Mouse (Mus musculus): Measurements from ENCODE around the gene Ddah1. TPM values are rescaled to one million over a fixed set of nuclear protein-coding genes. Genes with fewer than 3 reads are reported as not detected.
"Not testable (repeated sequence)": the region's sequence is repeated elsewhere in the genome, so short reads cannot be mapped to it uniquely, and the experiment has no call there.

Gene Ddah1
- polyA plus RNA-seq, 1 experiment = 43.7 TPM

DNA sequence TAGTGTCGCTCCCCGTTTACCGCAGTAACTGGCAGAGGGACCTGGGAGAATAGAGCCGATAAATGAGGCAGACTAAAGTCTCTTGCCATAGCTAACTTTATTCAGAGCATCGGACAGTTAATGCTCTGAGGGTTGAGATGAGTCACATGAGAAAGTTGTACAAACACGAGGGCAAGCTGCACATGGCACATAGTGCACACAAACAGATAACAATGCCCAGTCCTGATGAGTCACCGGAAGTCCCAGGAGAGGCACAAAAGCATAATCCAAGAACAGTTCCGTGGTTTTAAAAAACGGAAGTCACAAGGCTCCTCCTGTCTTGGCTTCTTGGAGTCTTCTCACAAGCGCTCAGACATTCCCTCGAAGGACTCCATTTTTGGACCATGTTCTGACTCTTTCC lies 117.6 kb downstream of the Ddah1 start:
- Histone ChIP-seq H3K36me3 (ENCODE audit: control insufficient read depth, insufficient read depth, low read length, poor library complexity, severe bottlenecking) (no peaks in the 10 kb centered on the region), H3K4me3 (ENCODE audit: low read depth, low read length) (no peak overlapping the region), H3K27me3 (ENCODE audit: control insufficient read depth, insufficient read depth, low read length, poor library complexity, severe bottlenecking) (no peaks in the 10 kb centered on the region), H3K9me3 (replicated peaks; ENCODE audit: control insufficient read depth, insufficient read depth, low read length, poor library complexity, severe bottlenecking) (no peaks in the 10 kb centered on the region), H3K27ac (ENCODE audit: insufficient read depth, low read length) (no peak overlapping the region), H3K9ac (ENCODE audit: low read depth, poor library complexity, severe bottlenecking) (no peak overlapping the region), H3K4me1 (ENCODE audit: control insufficient read depth, insufficient read depth, low read length) (no peaks in the 10 kb centered on the region)
- TF ChIP-seq POLR2A (IDR thresholded peaks at IDR 0.05; ENCODE audit: insufficient read depth, low read length) = no peak
- no peak for TF ChIP-seq EP300 (IDR thresholded peaks at IDR 0.05; ENCODE audit: insufficient read depth, low read depth, low read length)
- no peak for TF ChIP-seq CTCF (IDR thresholded peaks at IDR 0.05; ENCODE audit: low read depth, low read length)

DNA sequence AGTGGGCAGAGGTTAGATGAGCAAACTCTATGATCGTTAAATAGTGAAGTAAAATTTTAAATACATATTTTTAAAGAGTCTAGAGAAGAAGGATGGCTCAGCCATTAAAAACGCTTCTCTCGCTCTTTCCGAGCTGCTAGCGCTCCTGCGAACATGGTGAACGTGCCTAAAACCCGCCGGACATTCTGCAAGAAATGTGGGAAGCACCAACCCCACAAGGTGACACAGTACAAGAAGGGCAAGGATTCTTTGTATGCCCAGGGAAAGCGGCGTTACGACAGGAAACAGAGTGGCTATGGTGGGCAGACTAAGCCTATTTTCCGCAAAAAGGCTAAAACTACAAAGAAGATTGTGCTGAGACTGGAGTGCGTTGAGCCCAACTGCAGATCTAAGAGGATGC lies 120.4 kb downstream of the Ddah1 start:
- not testable (repeated sequence) for H3K27ac ChIP-seq (ENCODE audit: insufficient read depth, low read length); H3K27me3 ChIP-seq (ENCODE audit: control insufficient read depth, insufficient read depth, low read length, poor library complexity, severe bottlenecking); H3K9me3 ChIP-seq (replicated peaks; ENCODE audit: control insufficient read depth, insufficient read depth, low read length, poor library complexity, severe bottlenecking); H3K4me1 ChIP-seq (ENCODE audit: control insufficient read depth, insufficient read depth, low read length); H3K36me3 ChIP-seq (ENCODE audit: control insufficient read depth, insufficient read depth, low read length, poor library complexity, severe bottlenecking); H3K4me3 ChIP-seq (ENCODE audit: low read depth, low read length); H3K9ac ChIP-seq (ENCODE audit: low read depth, poor library complexity, severe bottlenecking)

DNA sequence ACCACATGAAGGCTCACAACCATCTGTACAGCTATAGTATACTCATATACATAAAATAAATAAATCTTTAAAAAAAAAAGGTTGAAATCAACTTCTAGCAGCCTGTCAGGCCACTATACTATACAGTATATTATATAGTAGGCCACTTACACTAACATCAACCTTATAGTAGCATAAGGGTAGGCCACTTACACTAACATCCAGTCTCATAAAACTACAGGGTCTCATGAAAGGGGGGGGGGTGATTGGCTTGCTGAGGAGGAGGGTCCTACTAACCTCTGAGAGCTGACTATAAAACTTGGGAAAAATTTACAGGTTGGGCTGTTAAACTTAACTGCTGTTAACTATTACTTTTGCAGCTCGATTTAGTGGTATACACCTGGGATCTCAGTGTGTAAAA lies 121.9 kb downstream of the Ddah1 start:
- no peak for TF ChIP-seq CTCF (IDR thresholded peaks at IDR 0.05; ENCODE audit: low read depth, low read length)
- TF ChIP-seq EP300 (IDR thresholded peaks at IDR 0.05; ENCODE audit: insufficient read depth, low read depth, low read length) = no peak
- TF ChIP-seq POLR2A (IDR thresholded peaks at IDR 0.05; ENCODE audit: insufficient read depth, low read length) = no peak
- no peaks in the 10 kb centered on the region for H3K27me3 ChIP-seq (ENCODE audit: control insufficient read depth, insufficient read depth, low read length, poor library complexity, severe bottlenecking)
- H3K9me3 ChIP-seq (replicated peaks; ENCODE audit: control insufficient read depth, insufficient read depth, low read length, poor library complexity, severe bottlenecking) = no peaks in the 10 kb centered on the region
- no peak overlapping the region for H3K9ac ChIP-seq (ENCODE audit: low read depth, poor library complexity, severe bottlenecking)
- H3K4me1 ChIP-seq (ENCODE audit: control insufficient read depth, insufficient read depth, low read length) = no peaks in the 10 kb centered on the region
- H3K4me3 ChIP-seq (ENCODE audit: low read depth, low read length) = no peak overlapping the region
- no peak overlapping the region for H3K27ac ChIP-seq (ENCODE audit: insufficient read depth, low read length)
- no peaks in the 10 kb centered on the region for H3K36me3 ChIP-seq (ENCODE audit: control insufficient read depth, insufficient read depth, low read length, poor library complexity, severe bottlenecking)

DNA sequence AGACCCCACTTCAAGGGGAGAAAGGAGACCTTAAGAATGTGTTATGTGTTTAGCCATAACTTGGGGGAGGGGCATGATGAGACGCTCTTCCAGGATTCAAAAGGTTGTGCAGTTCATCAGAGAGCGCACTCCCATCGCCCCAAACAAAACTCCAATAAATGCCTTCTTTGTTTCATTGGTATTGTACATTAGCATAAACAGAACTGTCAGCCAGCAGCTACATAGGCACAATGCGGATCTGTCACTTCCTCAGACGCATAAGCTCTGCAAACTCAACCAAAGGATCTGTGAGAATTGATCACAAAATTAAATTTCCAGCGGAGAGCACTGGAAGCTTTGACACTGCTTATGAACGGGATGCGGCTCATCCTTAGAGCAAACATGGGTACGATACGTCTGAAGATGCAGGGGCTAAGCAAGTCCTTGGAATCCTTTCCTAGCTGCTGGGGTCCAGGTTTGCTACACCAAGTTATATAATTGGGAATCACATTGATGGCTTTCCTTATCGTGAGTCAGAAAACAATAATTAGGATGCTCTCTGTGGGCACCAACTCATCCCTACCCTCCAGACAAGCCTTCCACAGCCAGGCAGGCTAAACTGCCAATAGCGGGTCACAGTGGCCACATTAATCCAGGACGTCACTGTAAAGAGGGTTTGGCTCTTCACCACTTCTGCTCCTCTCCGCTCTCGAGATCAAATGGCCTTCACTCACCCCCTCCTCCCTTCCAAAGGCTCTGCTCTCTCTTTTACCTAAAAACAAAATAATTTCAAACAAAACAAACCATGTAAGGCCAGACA lies 123.8 kb downstream of the Ddah1 start:
- no peak overlapping the region for H3K27ac ChIP-seq (ENCODE audit: insufficient read depth, low read length)

DNA sequence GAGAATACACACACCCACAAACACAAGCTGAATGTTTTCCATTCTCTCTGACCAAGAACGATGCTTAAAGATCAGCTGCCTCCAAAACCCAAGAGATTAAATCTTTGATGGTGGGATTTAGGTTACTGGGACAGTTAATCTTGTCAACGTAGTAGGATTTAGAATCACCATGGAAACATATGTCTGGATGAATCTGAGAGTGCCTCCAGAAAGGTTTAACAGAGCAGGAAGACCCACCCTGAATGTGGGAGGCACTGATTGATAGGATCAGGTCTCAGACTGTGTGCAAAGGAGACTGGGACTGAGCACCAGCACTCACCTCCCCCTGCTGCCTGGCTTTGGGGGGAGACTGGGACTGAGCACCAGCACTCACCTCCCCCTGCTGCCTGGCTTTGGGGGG lies 124.8 kb downstream of the Ddah1 start:
- Histone ChIP-seq H3K9me3 (replicated peaks; ENCODE audit: control insufficient read depth, insufficient read depth, low read length, poor library complexity, severe bottlenecking) (no peaks in the 10 kb centered on the region), H3K4me1 (ENCODE audit: control insufficient read depth, insufficient read depth, low read length) (no peaks in the 10 kb centered on the region), H3K4me3 (ENCODE audit: low read depth, low read length) (no peak overlapping the region), H3K36me3 (ENCODE audit: control insufficient read depth, insufficient read depth, low read length, poor library complexity, severe bottlenecking) (no peaks in the 10 kb centered on the region), H3K27ac (ENCODE audit: insufficient read depth, low read length) (no peak overlapping the region), H3K9ac (ENCODE audit: low read depth, poor library complexity, severe bottlenecking) (no peak overlapping the region), H3K27me3 (ENCODE audit: control insufficient read depth, insufficient read depth, low read length, poor library complexity, severe bottlenecking) (no peaks in the 10 kb centered on the region)
- no peak for TF ChIP-seq EP300 (IDR thresholded peaks at IDR 0.05; ENCODE audit: insufficient read depth, low read depth, low read length)
- TF ChIP-seq CTCF (IDR thresholded peaks at IDR 0.05; ENCODE audit: low read depth, low read length) = no peak
- no peak for TF ChIP-seq POLR2A (IDR thresholded peaks at IDR 0.05; ENCODE audit: insufficient read depth, low read length)

More for the DNA sequence above, 123.8 kb downstream of the Ddah1 start:
- TF ChIP-seq CTCF (IDR thresholded peaks at IDR 0.05; ENCODE audit: low read depth, low read length) (no peak), EP300 (IDR thresholded peaks at IDR 0.05; ENCODE audit: insufficient read depth, low read depth, low read length) (no peak), POLR2A (IDR thresholded peaks at IDR 0.05; ENCODE audit: insufficient read depth, low read length) (no peak)
- H3K9me3 ChIP-seq (replicated peaks; ENCODE audit: control insufficient read depth, insufficient read depth, low read length, poor library complexity, severe bottlenecking) = no peaks in the 10 kb centered on the region
- no peak overlapping the region for H3K9ac ChIP-seq (ENCODE audit: low read depth, poor library complexity, severe bottlenecking)
- H3K36me3 ChIP-seq (ENCODE audit: control insufficient read depth, insufficient read depth, low read length, poor library complexity, severe bottlenecking) = no peaks in the 10 kb centered on the region
- H3K4me1 ChIP-seq (ENCODE audit: control insufficient read depth, insufficient read depth, low read length) = no peaks in the 10 kb centered on the region
- H3K27me3 ChIP-seq (ENCODE audit: control insufficient read depth, insufficient read depth, low read length, poor library complexity, severe bottlenecking) = no peaks in the 10 kb centered on the region
- H3K4me3 ChIP-seq (ENCODE audit: low read depth, low read length) = no peak overlapping the region

DNA sequence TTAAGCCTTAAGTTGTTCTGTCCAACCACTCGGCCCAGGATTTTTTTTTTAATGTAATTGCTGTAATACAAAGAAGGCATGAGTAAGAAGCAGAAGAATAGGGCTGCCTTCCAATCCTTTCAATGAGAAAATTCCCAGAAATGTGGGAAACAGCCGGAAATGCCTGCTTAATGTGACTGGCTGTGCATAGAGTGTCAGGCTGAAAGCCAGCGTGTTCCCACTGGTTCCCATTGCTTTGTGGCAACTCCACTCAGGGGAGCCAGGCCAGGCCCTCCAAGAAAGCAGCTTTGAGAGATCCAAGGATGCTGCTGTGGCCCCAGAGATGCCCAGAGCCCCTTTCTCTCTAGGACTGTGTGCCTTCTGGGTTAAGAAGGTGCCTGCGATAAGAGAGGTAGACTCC lies 126.9 kb downstream of the Ddah1 start:
- no peaks in the 10 kb centered on the region for H3K27me3 ChIP-seq (ENCODE audit: control insufficient read depth, insufficient read depth, low read length, poor library complexity, severe bottlenecking)
- no peaks in the 10 kb centered on the region for H3K36me3 ChIP-seq (ENCODE audit: control insufficient read depth, insufficient read depth, low read length, poor library complexity, severe bottlenecking)
- H3K27ac ChIP-seq (ENCODE audit: insufficient read depth, low read length) = no peak overlapping the region
- H3K4me1 ChIP-seq (ENCODE audit: control insufficient read depth, insufficient read depth, low read length) = no peaks in the 10 kb centered on the region
- H3K9ac ChIP-seq (ENCODE audit: low read depth, poor library complexity, severe bottlenecking) = no peak overlapping the region
- H3K9me3 ChIP-seq (replicated peaks; ENCODE audit: control insufficient read depth, insufficient read depth, low read length, poor library complexity, severe bottlenecking) = no peaks in the 10 kb centered on the region
- TF ChIP-seq EP300 (IDR thresholded peaks at IDR 0.05; ENCODE audit: insufficient read depth, low read depth, low read length) (no peak), POLR2A (IDR thresholded peaks at IDR 0.05; ENCODE audit: insufficient read depth, low read length) (no peak), CTCF (IDR thresholded peaks at IDR 0.05; ENCODE audit: low read depth, low read length) (no peak)
- no peak overlapping the region for H3K4me3 ChIP-seq (ENCODE audit: low read depth, low read length)

Measured in ES-Bruce4 (cell line).